Mouse (Mus musculus) layer of hippocampus, adult 11-12 months (tissue): ENCODE results near the gene Slc30a10.

Experiments used
- DNase-seq: peaks from one replicate; pipeline ENCODE4 v3.0.0; 2022; ENCODE audit warnings: low spot score

The Slc30a10 gene

GRCm38 (mm10) chr1:185454575-185454954 is at the start of gene Slc30a10:
Gene Slc30a10, plus strand, starts transcription at chr1:185454848.
- DNase-seq = peak; percentile 45

GRCm38 (mm10) chr1:185405921-185406320 is 48.7 kb upstream of the Slc30a10 start:
- DNase-seq = no peak

DNA sequence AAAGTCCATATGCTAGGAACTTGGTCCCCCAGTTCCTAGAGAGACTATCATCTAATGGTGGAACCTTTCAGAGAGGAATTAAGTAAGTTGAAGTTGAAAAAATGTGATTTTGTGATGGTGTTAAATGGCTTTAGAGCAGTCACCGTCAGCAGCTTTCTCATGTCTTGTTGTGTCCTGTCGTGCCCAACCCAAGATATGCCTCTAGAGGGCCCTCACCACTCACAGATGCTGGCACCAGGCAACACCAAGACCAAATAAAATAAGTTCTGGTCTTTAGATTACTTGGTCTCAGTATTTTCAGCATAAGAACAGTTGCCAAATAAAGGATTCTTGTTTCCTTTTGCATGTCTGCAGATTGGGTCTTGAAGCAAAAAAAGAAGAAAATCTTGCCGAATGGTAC is 44.8 kb upstream of the Slc30a10 start:
- DNase-seq = no peak

GRCm38 (mm10) chr1:185418011-185418410 is 36.6 kb upstream of the Slc30a10 start:
- DNase-seq = no peak

DNA sequence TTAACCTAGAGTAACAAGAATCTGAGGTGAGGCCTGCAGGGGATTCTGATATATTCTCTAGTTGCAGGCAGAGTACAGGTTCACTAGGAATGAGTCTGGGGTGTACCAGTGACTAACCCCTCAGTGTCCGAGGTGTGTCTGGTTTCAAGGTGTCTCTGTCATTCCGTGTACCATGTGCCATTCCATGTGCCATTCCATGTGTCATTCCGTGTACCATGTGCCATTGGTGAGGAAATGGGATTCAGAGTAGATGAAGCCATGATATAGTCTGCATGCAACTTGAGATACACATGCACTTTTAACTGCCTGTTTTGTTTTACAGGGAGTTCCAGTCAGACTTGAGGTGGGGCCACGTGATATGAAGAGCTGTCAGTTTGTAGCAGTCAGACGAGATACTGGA is 34.8 kb upstream of the Slc30a10 start:
- no peak for DNase-seq

DNA sequence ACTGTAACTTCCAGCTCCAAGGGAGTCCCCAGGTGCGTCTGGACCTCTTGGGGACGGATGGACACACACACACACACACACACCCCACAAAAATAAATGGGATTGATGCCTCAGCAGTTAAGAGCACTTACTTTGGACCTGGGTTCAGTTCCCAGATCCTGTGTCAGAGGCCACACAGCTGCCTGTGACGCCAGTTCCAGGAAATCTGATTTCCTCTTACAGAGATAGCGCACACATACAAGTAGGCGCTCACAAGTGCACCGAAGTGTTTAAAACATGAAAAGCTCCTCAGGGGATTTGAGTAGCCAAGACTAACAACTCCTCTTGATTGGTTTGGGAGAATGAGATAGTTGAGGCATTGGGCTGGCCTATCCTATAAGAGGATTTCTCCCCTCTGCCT is 33.9 kb upstream of the Slc30a10 start:
- DNase-seq = no peak

- no peak for DNase-seq
Observed at GRCm38 (mm10) chr1:185426583-185426982, 28.1 kb upstream of the Slc30a10 start.

DNA sequence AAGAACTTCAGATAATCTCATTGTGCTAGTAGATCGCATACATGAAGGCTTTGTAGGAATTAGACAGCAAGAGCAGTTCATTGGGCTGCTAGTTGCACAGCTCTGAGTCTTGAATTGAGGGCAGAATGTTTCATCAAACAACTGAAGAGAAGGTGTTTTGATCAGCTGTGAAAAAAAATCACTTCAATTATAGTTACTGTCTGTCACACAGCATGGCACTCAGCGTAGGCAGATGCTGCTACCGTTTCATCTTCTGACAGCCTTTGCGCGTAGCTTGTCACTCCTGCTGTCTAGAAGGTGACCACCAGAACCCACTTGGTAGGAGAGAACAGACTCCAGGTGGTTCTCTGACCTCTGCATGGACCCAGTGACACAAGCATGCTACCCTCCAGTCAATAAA is 24.2 kb upstream of the Slc30a10 start:
- no peak for DNase-seq

GRCm38 (mm10) chr1:185431245-185431997 is 23.2 kb upstream of the Slc30a10 start:
- no peak for DNase-seq

- no peak for DNase-seq
Observed at GRCm38 (mm10) chr1:185431998-185432317, 22.7 kb upstream of the Slc30a10 start.

- no peak for DNase-seq
Observed at GRCm38 (mm10) chr1:185433112-185433511, 21.5 kb upstream of the Slc30a10 start.

DNA sequence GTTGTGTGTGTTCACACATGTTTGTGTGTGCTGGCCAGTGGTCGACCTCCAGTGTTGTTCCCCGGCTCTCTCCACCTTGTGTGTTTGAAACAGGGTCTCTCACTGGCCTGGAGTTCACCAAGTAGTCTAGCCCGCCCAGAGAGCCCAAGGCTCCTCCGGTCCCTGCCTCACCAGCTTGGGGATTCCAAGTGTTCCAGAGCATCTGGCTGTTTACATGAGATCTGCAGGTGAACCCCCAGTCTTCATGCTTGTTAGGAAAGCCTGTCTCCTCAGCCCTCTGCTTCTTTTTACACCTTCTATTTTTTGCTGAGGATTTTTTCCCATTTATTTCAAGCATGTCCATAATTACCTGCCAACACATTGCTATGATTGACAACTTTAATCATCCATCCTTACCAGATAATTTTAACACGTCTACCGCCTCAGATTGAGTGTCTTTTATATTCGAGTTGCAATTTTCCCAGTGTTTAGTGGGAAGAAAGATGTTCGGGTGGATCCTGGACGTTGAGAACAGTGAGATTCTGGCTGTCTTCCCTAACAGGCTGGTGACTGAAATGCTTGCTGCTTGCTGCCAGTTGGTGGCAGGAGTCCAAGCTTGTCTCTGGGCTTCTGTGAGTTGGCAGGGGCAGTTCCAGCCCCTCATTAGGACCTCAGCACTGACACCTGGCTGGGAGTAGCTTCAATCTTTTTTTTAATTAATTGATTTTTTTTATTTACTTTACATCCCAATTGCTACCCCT is 15.6 kb upstream of the Slc30a10 start:
- peak; percentile 61 for DNase-seq

DNA sequence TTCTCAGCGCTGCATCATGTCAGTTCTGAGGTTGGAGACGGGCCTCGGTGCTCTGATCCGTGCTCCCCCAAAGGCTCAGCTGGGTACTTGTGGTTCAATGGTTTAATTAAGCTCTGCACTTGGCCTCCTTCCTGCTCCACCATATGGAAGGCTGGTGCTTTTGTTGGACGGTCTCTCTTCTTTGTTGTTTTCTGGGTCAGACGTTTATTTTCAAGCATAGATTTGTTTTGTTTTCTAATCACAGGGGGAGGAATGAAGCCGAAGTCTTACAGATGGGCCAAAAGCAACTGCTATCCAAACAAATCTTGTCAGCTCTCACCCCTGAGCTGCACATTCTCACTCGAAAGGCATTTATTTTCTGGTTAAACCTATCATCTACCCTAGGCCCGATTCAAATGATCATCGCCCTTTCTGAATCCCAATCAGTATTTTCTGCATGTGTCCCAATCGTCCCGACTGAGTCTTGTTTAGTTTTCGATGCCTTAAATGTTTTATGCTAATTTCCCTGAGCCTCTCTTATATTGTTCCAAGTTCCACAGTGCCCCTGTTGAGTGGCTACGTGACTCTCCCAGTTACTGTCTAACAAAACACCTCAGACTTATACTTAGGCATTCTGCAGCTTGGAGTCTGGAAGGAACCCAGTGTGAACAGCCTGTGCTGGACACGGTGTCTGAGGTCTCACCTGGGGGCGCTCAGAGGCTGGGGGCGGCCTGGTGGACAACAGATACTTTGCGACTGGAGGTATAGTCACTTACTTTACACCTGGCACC is 12.8 kb upstream of the Slc30a10 start:
- DNase-seq = peak; percentile 14

GRCm38 (mm10) chr1:185448936-185449335 is 5.7 kb upstream of the Slc30a10 start:
- no peak for DNase-seq

- DNase-seq = no peak
Observed at GRCm38 (mm10) chr1:185449727-185450126, 4.9 kb upstream of the Slc30a10 start.

- DNase-seq = no peak
Observed at GRCm38 (mm10) chr1:185451077-185451476, 3.6 kb upstream of the Slc30a10 start.

DNA sequence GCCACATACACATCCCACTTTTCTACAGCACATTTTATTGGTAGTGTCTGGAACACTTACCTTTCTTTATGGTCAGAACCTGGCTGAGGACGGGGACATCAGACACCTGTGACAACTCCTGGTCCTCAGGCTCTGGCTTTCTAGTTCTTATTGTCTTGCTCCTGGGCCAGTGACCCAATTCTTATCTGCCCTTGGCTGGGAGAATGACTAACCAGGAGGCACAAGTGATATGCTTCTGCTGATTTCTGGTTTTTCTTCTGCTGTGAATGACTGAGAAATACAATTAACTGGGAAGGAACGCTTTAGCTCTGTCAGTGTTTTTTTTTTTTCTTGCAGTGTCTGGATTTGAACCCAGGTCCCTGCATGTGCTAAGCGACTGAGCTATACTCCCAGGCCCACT is 3.2 kb upstream of the Slc30a10 start:
- DNase-seq = no peak

GRCm38 (mm10) chr1:185452461-185452860 is 2.2 kb upstream of the Slc30a10 start:
- DNase-seq = no peak

GRCm38 (mm10) chr1:185454144-185454543 is 504 bp upstream of the Slc30a10 start:
- DNase-seq = no peak

GRCm38 (mm10) chr1:185454955-185455701 is 480 bp downstream of the Slc30a10 start:
- peak; percentile 18 for DNase-seq

DNA sequence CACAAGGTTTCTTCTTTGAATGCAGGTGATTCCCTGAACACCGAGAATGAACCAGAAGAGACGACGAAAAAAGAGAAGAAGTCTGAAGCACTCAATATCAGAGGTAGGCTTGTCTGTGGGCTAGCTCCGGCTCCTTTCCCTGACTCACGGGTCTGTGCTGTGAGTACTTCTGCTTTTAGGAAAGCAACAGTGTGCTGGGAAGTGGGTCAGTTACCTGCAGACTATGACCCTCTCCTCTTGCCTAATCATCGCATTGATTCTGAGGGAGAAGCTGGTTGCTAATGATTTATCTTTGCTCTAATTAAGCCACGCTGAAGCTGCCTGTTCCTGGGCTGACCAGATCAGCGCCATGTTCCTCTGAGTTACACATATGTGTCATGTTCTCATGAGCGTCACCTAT is 1.7 kb downstream of the Slc30a10 start:
- DNase-seq = no peak

DNA sequence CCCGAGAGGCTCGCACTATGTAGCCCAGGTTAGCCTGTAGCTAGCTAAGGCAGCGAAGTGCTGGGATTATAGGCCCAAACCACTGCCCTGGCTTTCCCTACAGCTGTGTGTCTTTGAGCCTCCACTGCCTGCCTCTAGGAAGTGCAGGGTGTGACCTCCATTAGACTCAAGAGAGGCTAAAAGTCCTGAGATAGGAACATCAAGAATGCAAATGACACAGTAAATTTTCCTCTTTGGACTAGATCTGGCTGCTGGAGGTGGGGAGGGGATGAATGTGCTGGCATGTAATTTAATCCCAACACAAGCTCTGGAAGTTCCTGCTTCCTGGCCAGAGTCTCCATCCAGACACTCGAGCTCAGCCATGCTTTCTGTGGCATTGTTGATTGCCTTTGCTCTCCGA is 5.4 kb downstream of the Slc30a10 start:
- DNase-seq = no peak
